Mouse (Mus musculus) thymus, postnatal 36 days (tissue): ENCODE data around the gene Trim42.

ENCODE experiments used
- DNase-seq, 2 experiments: peaks; one replicate each; pipeline ENCODE4 v3.0.0; 2022; ENCODE audit warnings: mixed read lengths in 2 of 2

Gene Trim42

GRCm38 (mm10) chr9:97369591-97369990, at the start of gene Trim42:
Trim42 (minus strand) TSS chr9:97369958.
- no peak for DNase-seq

- no peak for DNase-seq
Observed at GRCm38 (mm10) chr9:97414876-97415668, 45.3 kb upstream of the Trim42 start.

- no peak for DNase-seq
Observed at GRCm38 (mm10) chr9:97408142-97408541, 38.4 kb upstream of the Trim42 start.

- no peak for DNase-seq
Observed at GRCm38 (mm10) chr9:97356441-97356840, 13.3 kb downstream of the Trim42 start.

- DNase-seq = no peak
Observed at GRCm38 (mm10) chr9:97344767-97345297, 24.9 kb downstream of the Trim42 start.

- no peak for DNase-seq
Observed at GRCm38 (mm10) chr9:97341772-97342171, 28.0 kb downstream of the Trim42 start.

GRCm38 (mm10) chr9:97322846-97323245, 46.9 kb downstream of the Trim42 start:
- DNase-seq = no peak

GRCm38 (mm10) chr9:97322120-97322519, 47.6 kb downstream of the Trim42 start:
- no peak for DNase-seq

- DNase-seq = no peak
Observed at GRCm38 (mm10) chr9:97315421-97316055, 54.2 kb downstream of the Trim42 start.

- DNase-seq = no peak
Observed at GRCm38 (mm10) chr9:97311614-97312013, 58.1 kb downstream of the Trim42 start.

- no peak for DNase-seq
Observed at GRCm38 (mm10) chr9:97309509-97310053, 60.2 kb downstream of the Trim42 start.

- no peak for DNase-seq
Observed at GRCm38 (mm10) chr9:97307705-97308485, 61.9 kb downstream of the Trim42 start.
